Mouse (Mus musculus): Measurements from ENCODE around the gene Hmgb1. TPM values are rescaled to one million over a fixed set of nuclear protein-coding genes. Genes with fewer than 3 reads are reported as not detected.

The Hmgb1 gene
- total RNA-seq, 1 experiment from 2014 or later: 1,227 TPM

DNA sequence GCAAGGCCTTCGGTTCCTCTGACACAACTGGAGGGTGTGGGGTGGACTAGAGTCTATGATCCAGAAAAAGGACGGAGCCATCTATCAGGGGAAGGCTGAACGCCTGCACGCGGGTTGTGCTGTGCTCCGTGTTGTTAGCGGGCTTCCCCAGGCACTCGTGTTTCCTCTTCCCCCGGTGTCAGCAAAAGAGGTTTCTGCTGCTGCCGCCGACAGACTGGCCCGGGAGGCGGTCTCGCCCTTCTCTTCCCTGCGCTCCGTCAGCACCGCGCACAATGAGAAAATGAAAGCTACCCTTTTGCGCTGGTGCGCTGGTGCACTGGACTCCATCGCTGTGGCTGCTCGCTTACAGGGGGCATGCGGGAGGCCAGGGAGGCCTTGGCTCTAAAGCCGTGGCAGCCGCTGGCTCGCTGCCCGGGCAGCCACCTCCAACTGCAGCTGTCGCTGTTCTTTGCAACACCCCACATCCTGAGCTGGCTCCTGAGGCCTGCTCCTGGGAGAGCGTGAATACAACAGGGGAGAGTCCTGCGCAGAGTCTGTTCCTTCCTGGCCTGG lies 153.0 kb downstream of the Hmgb1 start:
- peak; percentile 79 to 89 for ATAC-seq (replicated peaks in 1 of 2; ENCODE audit: insufficient read depth in 1 of 2, low FRiP score in 2 of 2, low TSS enrichment in 1 of 2, low read depth in 1 of 2, poor library complexity in 2 of 2, severe bottlenecking in 2 of 2)

DNA sequence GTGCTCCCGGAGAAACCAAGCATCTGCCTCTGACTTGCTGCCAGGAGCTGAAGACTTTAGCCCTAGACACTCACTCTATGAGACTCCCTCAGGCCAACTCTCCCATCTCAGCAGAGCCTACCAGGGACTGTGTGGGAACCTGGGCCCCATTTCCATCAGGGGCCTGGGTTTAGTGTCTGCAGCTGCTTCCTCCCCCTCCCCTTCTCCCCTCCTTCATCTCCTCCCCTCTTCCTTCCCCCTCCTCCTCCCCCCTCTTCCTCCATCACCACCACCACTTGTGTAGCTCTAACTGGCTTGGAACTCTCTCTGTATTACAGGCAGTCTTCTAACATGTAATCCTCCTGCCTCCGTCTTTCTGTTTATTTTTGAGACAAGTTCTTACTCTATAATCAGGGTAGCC lies 154.2 kb downstream of the Hmgb1 start:
- ATAC-seq (replicated peaks in 1 of 2; ENCODE audit: insufficient read depth in 1 of 2, low FRiP score in 2 of 2, low TSS enrichment in 1 of 2, low read depth in 1 of 2, poor library complexity in 2 of 2, severe bottlenecking in 2 of 2): 0 out of 4 replicates have a peak, but pooled peaks have one; percentile 4 to 24

DNA sequence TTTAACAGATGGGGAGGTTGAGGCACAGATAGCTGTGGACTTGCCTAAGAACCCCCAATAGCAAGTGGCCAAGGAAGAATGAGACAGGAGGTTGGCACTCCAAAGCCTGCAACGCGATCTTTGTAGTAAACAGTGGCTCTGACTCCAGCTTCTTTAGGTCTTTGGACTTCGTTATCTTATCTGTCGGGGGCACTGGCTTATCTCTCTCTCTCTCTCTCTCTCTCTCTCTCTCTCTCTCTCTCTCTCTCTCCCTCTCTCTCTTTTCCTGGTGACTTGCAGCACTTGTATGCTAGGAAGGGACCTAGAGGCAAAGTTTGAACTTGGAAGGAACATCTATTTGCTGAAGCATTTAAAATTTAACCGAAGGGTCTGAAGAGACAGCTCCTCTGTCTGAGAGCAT lies 155.9 kb downstream of the Hmgb1 start:
- ATAC-seq (replicated peaks in 1 of 2; ENCODE audit: insufficient read depth in 1 of 2, low FRiP score in 2 of 2, low TSS enrichment in 1 of 2, low read depth in 1 of 2, poor library complexity in 2 of 2, severe bottlenecking in 2 of 2): no peak

DNA sequence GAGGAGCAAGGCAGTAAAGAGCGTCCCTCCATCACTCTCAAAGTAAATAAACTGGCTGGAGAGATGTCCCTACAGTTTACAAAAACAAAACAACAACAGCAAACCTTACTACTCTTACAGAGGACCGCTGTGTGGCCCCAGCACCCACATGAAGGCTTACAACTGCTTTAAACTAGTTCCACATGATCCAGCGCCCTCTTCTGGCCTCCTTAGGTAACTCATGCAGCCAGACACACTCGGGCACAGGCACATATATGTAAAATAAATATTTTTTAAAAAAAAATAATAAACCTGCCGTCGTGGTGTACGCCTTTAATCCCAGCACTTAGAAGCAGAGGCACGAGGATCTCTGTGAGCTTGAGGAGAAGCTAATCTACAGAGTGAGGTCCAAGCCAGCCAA lies 156.9 kb downstream of the Hmgb1 start:
- ATAC-seq (replicated peaks in 1 of 2; ENCODE audit: insufficient read depth in 1 of 2, low FRiP score in 2 of 2, low TSS enrichment in 1 of 2, low read depth in 1 of 2, poor library complexity in 2 of 2, severe bottlenecking in 2 of 2): no peak

DNA sequence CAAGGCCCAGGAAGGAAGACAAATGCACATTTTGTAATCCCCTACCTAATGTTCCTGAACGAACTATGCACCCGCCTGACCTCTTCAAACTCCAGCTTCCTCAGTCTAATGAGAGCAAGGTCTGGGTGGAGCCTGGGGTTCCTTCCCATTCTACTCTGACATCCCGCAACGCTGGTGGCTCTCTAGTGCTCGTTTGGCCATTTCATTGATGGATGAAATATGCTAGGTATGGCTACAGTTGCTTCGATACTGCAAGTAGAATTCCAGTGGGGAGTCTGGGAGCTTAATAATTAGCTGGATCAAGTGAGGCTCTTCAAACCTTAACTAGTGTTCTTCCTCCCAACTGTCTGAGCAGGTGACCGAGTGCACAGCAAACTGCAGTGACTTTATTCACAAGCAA lies 163.2 kb downstream of the Hmgb1 start:
- ATAC-seq (replicated peaks in 1 of 2; ENCODE audit: insufficient read depth in 1 of 2, low FRiP score in 2 of 2, low TSS enrichment in 1 of 2, low read depth in 1 of 2, poor library complexity in 2 of 2, severe bottlenecking in 2 of 2): no peak

DNA sequence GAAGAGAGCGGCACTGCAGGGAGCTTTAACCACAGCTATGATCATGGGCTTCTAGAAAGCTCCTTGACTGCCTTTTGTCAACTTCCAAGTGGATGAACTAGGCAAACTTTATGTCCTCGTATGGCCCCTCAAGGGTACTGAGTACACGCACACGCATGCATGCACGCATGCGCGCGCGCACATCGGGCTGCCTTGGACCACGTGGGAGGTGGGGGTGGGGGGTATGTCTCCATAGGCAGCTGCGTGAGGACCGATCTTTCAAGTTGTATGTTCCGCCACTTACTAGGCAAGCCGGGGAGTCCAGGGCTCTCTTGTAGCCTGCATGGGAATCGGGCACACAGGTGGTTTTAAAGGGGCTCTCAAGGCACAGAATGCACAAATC lies 163.6 kb downstream of the Hmgb1 start:
- ATAC-seq (replicated peaks in 1 of 2; ENCODE audit: insufficient read depth in 1 of 2, low FRiP score in 2 of 2, low TSS enrichment in 1 of 2, low read depth in 1 of 2, poor library complexity in 2 of 2, severe bottlenecking in 2 of 2): no peak

DNA sequence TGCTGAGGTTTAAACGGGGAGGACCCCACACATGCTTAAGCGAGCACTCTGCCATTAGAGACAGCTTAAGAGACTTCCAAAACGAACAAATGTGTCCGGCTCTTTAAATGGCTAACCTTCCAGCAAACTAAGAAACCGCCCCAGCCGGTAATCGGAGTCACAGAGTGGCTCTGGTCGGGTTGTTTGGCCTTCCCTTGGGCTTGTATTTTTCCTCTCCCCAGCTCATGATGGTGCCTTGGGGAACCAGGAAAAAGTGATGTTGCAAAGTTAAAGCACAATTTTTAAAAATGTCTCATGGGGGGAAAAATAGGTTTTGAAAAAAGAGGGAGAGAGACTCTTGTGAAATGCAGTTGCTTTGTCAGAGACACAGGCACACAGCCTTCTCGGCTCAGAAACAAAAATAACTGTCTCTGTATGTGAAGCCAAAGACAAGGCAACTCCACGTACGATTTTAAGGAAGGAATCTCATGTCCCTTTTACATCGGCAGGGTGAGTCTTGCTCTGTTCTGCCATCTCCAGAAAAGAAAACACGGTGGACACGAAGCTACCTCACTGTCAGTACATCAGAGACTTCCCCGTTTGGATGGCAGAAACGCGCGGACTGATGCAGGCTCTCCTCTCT lies 164.1 kb downstream of the Hmgb1 start:
- no peak for ATAC-seq (replicated peaks in 1 of 2; ENCODE audit: insufficient read depth in 1 of 2, low FRiP score in 2 of 2, low TSS enrichment in 1 of 2, low read depth in 1 of 2, poor library complexity in 2 of 2, severe bottlenecking in 2 of 2)

DNA sequence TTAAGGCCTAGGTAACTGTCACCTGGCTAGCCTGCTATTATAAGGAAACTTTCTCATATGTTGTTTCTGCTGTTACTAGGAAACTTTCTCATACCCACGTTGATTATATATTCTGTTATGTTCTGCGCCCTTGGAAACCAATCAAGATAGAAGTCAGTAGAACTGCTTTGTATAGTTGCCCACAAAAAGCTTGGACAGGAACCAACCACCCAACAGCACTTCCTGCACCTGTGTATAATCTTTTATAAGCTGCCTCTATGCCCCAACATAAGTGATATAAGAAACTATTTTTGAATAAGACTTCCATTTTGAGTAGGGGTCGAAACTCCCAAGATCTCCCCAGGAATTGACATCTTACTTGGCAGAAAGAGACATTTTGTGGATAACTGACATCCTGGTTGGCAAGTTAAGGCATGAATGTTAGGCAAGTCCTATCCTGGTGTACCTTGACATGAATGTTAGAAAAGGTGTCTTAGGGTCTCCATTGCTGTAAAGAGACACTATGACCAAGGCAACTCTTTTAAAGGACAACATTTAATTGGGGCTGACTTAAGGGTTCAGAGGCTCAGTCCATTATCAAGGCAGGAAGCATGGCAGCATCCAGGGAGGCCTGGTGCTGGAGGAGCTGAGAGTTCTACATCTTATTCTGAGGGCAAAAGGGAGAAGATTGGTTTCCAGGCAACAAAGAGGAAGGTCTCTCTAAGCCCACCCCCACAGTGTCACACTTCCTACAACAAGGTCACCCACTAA lies 166.4 kb downstream of the Hmgb1 start:
- ATAC-seq (replicated peaks in 1 of 2; ENCODE audit: insufficient read depth in 1 of 2, low FRiP score in 2 of 2, low TSS enrichment in 1 of 2, low read depth in 1 of 2, poor library complexity in 2 of 2, severe bottlenecking in 2 of 2): peak; percentile 17 to 49; a peak in 3 of 4 replicates

DNA sequence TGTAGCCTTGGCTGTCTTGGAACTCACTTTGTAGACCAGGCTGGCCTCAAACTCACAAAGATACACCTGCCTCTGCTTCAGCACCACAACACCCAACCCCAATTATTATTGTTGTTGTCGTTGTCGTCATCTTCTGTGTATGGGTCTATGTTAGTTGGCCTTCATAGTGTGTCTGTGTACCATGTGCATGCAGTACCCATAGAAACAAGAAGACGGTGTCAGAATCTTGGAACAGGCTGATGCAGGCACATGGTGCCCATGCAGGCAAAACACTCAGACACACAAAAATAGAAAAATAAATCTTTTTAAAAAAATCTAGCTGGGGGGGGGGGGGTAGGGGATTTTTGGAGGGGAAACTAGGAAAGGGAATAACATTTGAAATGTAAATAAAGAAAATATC lies 167.1 kb downstream of the Hmgb1 start:
- ATAC-seq (replicated peaks in 1 of 2; ENCODE audit: insufficient read depth in 1 of 2, low FRiP score in 2 of 2, low TSS enrichment in 1 of 2, low read depth in 1 of 2, poor library complexity in 2 of 2, severe bottlenecking in 2 of 2): no peak

DNA sequence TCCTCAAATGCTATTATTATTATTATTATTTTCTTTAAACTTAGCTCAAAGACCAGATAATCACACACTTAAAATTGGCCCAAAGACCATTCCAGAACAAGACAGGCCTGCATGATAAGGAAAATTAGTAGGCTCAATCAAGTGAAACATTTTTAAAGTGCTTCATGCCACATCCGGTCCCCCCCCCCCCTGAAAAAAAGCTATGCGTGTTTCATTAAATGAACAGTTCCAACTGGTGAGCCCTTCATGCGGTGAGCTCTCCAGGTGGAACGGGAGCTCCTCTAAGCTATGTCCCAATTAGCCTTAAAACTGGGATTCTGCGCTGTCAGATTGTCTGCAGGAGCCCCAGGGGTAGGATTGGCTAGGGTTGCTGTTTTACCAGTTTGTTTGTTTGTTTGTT lies 168.0 kb downstream of the Hmgb1 start:
- no peak for ATAC-seq (replicated peaks in 1 of 2; ENCODE audit: insufficient read depth in 1 of 2, low FRiP score in 2 of 2, low TSS enrichment in 1 of 2, low read depth in 1 of 2, poor library complexity in 2 of 2, severe bottlenecking in 2 of 2)

DNA sequence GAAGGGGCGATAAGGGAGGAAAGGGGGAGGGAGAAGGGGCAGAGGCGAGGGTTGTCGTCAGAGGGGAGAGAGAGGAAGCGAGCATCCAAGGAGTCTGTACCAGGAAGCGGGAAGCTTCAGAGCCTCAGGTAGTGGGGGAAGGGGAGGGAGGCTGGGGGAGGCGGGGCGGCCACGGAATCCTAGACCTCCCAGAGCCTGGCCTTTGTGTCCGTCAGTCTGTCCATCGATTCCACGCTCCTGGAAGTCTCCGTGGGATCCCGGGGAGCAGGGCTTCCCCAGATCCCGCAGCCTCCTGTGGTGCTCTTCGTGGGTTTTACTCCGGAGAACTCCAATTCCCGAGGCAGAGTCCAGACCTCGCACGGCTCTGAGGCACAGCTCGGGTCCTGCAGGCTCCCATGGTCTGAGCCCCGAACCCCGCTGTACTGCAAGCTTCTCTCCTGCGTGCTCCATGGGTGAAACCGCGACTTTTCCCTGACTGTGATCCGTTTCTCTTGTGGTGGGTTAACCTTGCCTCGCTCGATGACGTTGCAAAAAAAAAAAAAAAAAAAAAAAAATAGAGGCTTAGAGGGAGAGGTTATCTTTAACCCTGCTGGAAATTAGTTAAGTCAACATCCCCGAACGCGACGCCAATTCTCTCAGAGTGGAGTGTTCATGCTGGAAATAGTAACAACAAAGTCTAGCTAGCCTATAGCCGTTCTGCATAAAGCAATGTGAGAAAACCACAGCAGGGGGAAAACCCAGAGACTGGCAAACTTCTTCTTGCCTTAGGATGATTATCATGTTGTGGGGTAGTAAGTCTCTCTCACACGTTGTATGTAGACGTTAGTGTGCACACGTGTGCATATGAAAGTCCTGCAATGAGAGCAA lies 168.7 kb downstream of the Hmgb1 start:
- ATAC-seq (replicated peaks in 1 of 2; ENCODE audit: insufficient read depth in 1 of 2, low FRiP score in 2 of 2, low TSS enrichment in 1 of 2, low read depth in 1 of 2, poor library complexity in 2 of 2, severe bottlenecking in 2 of 2): peak; percentile 51 to 68

DNA sequence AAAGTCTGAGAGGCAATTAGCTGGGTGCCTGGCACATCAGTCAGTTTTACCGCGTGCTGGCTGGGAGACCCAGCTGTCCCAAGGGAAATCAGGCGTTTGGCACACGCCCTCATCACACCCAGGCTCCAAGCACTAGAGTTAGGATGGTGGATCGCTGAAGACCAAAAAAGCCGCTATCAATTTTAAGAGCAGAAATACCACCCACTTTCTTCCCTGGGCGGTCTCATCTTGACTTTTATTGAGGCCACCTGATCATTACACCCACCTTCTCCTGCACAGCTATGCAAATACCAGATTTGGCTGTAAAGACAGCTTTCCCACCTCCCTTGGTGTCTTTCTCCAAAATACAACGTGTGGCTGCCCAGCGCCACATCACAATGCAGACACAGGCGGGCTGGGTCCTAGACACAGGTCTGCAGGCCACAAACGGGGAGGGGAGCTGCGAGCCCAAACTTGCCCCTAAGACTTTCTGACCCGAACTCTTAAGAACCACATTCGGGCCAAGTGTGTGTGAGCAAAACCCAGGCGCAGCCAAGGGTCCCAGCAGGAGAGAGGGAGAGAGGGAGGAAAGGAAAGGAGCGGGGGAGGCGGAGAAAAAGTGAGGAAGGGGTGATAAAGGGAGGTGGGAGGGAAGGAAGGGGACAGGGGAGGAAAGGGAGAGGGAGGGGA lies 169.6 kb downstream of the Hmgb1 start:
- no peak for ATAC-seq (replicated peaks in 1 of 2; ENCODE audit: insufficient read depth in 1 of 2, low FRiP score in 2 of 2, low TSS enrichment in 1 of 2, low read depth in 1 of 2, poor library complexity in 2 of 2, severe bottlenecking in 2 of 2)

DNA sequence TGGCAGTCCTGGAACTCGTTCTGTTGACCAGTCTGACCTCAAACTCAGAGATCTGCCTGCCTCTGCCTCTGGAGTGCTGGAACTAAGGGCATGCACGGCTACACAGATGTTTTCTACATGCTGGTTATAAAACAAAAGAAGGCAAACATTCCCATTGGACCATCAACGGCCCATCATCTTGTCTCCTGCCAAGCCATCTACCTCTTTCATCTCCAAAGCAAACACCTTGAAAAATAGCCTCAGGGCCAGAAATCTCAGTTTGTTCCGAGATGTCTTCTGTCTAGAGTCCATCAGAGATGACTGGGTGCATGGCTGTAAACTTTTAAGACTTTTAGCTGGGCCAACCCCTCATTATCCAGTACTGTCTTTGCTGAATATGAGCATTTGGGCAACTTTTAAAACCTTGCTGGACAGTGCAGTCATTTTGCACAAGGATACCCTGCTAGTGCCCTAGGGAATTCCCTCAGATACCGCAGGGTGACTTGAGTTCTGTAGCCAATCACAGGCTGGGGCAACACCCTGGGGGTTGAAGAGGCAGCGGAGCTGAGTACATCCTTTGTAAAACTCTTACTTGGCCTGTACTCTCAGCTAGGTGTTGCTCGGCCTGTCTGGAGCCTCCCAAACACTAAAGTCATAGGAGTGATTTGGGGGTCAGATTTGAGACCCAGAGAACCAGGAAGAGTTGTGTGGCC lies 170.3 kb downstream of the Hmgb1 start:
- ATAC-seq (replicated peaks in 1 of 2; ENCODE audit: insufficient read depth in 1 of 2, low FRiP score in 2 of 2, low TSS enrichment in 1 of 2, low read depth in 1 of 2, poor library complexity in 2 of 2, severe bottlenecking in 2 of 2): no peak

DNA sequence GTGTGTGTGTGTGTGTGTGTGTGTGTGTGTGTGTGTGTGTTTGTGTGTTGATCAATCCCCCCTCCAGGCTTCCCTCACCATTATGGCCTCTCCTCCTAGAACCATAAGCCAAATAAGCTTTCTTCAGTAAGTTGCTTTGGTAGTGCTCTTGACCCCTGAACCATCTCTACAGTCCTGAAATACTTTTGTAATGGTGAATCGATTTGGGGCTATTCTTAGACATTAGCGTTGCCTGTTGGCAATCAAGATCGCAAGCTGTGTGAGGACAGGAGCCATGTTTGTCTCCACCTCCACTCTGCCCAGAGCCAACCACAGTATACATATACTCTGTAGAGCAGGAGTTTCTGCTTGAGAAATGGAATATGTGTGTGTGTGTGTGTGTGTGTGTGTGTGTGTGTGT lies 175.2 kb downstream of the Hmgb1 start:
- ATAC-seq (replicated peaks in 1 of 2; ENCODE audit: insufficient read depth in 1 of 2, low FRiP score in 2 of 2, low TSS enrichment in 1 of 2, low read depth in 1 of 2, poor library complexity in 2 of 2, severe bottlenecking in 2 of 2): no peak

DNA sequence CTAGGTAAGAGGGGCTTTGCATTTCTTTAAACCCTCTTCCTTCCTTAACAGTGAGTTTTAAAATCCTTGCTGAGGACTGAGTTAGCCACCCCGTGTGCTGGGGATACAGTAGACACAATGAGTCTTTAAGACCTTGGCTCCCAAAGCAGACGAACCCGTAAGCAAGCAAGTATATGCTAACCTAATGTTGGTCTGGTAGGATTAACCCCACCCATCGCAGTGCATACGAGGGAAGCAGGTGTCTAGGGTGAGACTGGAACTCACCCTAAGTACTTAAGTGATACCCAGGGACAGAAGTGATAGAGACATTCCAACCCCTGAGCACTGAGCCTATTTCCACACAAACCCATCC lies 177.0 kb downstream of the Hmgb1 start:
- no peak for ATAC-seq (replicated peaks in 1 of 2; ENCODE audit: insufficient read depth in 1 of 2, low FRiP score in 2 of 2, low TSS enrichment in 1 of 2, low read depth in 1 of 2, poor library complexity in 2 of 2, severe bottlenecking in 2 of 2)

DNA sequence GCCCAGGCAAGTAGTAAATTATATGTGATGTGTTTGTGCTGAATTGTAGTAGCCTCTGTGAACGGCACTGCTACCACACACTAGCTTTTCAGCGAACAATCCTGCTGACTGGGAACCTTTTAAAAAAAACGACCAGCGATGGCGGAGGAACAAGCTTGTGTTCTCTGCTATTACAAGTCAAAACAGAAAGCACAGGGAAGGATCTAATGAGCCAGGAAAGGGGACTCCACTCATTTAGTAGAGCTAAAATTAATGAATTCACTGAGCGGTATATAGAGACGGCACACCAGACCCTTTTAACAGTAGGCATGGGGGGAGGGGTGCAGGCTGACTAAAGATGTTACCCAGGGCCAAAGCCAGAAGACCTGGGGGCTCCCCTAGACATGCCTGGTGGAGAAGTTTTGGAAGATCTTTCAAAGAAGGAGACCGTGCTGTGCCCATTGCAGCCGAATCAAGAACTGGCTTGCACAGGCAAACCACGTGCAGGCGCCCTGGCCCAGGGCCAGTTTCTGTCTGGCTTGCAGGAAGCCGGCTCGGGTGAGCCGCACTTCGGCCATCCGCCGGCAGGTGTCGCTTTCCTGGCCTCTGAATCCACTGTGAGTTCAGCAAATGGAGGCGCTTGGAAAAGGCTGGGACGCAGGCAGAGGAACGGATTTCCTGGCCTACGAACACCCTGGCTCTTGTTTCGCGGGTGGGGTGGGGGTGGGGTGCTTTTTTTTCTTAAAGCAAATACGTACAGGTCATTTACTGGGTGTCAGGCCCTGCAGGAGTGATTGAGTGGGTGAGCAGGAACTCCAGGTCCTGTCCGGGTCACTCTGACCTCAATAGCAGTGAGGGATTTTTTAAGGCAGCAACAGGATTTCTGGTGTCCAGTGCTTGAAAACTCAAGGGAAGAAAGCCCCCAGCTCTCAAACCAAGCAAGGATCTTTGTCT lies 177.7 kb downstream of the Hmgb1 start:
- ATAC-seq (replicated peaks in 1 of 2; ENCODE audit: insufficient read depth in 1 of 2, low FRiP score in 2 of 2, low TSS enrichment in 1 of 2, low read depth in 1 of 2, poor library complexity in 2 of 2, severe bottlenecking in 2 of 2): peak; percentile 77 to 86

All from hematopoietic stem cell, adult 5-6 weeks (primary cell).